Mouse (Mus musculus) heart, adult 8-10 months (tissue): ENCODE data around the gene Slc35g2. TPM values are rescaled to one million over a fixed set of nuclear protein-coding genes. Genes with fewer than 3 reads are reported as not detected.

ENCODE experiments used
- total RNA-seq, 4 experiments: library from RNA; stranded (reverse); gene quantifications; 2 replicates each; pipeline ENCODE4 v1.2.4; 2022

Slc35g2 gene
- total RNA-seq, 4 experiments from 2014 or later, result 2.8 to 4.0 (median 3.2) TPM

Other genes starting within 250 kb of the Slc35g2 start
- gene Il20rb, start 84.3 kb downstream of the Slc35g2 start, total RNA-seq, result 1 to 10 TPM in 3 of 4 experiments, under 1 TPM in 1; 0.97 to 1.7 (median 1.2) TPM
- 10 to 100 TPM; 37.5 to 45.2 (median 42.9) TPM for gene Nck1, start 25.0 kb downstream of the Slc35g2 start, total RNA-seq
- gene Stag1, start 26.7 kb upstream of the Slc35g2 start, total RNA-seq, result 10 to 100 TPM; 20.8 to 31.7 (median 27.6) TPM